Mouse (Mus musculus) C2C12 (cell line): ENCODE results near the gene Fxn.

Source experiments
- CEBPB ChIP-seq: IDR thresholded peaks from one replicate; pipeline ENCODE4 v1.6.1; 2011; ENCODE audit warnings: low read depth, mild to moderate bottlenecking, control low read depth, moderate library complexity
- CTCF ChIP-seq: IDR thresholded peaks from one replicate; pipeline ENCODE4 v1.5.1; 2011; ENCODE audit not compliant: control insufficient read depth, insufficient read depth, insufficient read length
- FOSL1 ChIP-seq: IDR thresholded peaks from one replicate; pipeline ENCODE4 v1.8.0; 2011; ENCODE audit warnings: mild to moderate bottlenecking, low read length; ENCODE audit not compliant: poor library complexity, insufficient read depth, severe bottlenecking
- MAX ChIP-seq: IDR thresholded peaks from one replicate; pipeline ENCODE4 v1.6.1; 2011; ENCODE audit warnings: mild to moderate bottlenecking, control low read depth
- MYOD1 ChIP-seq: IDR thresholded peaks from one replicate; pipeline ENCODE4 v1.6.1; 2011; ENCODE audit warnings: low read depth; ENCODE audit not compliant: control insufficient read depth, insufficient read length
- MYOG ChIP-seq: IDR thresholded peaks from one replicate; pipeline ENCODE4 v1.6.1; 2011; ENCODE audit not compliant: control insufficient read depth, insufficient read length; ENCODE audit errors: extremely low read depth
- USF1 ChIP-seq: IDR thresholded peaks from one replicate; pipeline ENCODE4 v1.6.1; 2011; ENCODE audit warnings: low read depth, mild to moderate bottlenecking, control low read depth, moderate library complexity

GRCm38 (mm10) chr19:24317731-24318130, 37.3 kb upstream of the Fxn start:
- TF ChIP-seq CTCF (no peak), MAX (no peak), CEBPB (no peak), USF1 (no peak), FOSL1 (no peak), MYOD1 (no peak), MYOG (no peak)
